Mouse (Mus musculus) right cerebral cortex, postnatal 25 days (tissue): ENCODE data around the gene Macf1.

ENCODE experiments used
- DNase-seq: peaks from one replicate; pipeline ENCODE4 v3.0.0; 2022

The Macf1 gene

DNA sequence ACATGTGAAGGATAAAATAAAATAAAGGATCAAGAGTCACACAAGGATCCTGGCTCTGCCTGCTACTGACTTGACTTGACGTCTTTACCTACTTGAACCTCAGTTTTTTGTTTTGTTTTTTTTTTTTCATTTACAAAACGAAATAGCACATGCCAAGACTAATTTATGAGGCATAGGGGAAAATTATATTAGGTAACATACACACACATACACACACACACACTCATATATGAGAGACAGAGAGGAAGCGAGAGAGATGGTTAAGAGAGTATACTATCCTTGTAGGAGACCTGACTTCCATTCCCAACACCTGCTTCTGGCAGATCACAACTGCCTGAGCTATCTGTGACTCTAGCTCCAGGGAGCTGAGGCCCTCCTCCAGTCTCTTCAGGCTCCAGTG, at the start of gene Macf1:
Gene Macf1, minus strand, starts transcription at position 101 of the 400 bp plus-strand sequence.
- no peak for DNase-seq

DNA sequence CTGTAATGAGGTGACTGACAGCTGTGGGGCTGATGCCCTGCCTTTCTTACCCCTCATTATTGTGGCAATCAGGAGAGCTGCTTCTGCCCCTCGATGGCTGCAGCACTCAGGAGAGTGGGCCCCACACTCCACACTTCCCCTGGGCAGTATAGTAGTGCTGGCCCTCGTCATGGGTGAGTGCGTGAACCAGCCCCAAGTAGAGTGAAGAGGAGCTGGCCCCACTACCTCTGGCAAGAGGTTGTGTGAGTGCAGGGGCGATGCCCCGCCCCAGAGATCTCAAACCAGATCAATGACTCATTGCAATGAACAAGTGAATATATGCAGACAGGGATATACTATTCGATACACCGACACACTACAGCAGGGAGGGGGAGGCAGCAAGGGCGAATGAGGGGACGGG, 49.4 kb upstream of the Macf1 start:
- no peak for DNase-seq

DNA sequence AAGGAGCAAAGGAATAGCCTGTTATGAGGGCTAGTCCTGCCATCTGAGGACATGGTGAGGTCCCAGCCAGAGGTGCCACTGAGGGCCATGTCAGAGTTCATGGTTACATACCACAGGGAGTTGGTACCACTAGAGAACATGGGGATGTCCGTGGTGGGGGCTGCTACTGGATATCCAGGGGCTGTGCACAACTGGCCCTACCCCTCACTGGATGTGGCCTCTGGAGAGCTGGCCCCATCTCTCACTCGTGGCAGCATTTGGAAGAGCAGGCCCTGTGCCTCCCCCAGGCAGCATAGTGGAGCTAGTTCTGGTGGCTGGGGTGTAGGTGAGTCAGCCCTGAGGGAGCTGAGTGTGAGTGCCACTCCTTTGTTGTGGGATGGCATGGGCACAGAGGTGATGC, 48.8 kb upstream of the Macf1 start:
- no peak for DNase-seq

DNA sequence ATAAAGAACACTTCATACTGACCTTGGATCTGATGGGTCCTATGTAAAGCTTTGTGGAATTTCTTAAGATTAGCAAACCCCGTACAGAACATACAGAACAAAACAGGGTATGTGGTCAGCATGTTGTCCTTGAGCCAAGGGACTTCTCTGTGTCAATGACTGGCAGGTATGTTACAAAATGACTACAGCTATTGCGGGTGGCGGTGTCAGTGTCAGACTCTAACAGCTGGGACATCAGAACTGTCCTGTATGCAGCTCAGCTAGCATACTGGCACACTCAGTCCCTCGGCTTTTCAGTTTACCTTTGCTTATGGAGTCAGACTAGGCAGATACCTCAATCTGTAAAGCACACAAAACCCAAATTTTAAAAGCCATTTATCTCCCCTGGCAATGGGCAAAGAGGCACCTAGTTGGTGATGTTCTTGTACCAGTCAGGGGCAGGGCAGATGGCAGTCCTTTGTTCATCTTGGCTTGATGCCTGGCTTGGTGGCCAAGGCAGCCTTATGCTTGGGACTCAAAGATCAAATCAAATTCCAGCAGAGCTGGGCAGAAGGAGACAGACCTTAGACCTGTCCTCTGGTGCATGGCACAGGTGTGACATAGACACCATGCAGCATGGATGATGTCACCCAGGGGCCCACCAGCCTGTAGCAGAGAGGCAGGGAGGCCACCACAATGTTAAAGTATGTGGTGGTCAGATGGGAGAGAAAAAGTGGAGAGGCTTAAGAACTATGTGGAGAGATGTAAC, 48.2 kb upstream of the Macf1 start:
- no peak for DNase-seq

DNA sequence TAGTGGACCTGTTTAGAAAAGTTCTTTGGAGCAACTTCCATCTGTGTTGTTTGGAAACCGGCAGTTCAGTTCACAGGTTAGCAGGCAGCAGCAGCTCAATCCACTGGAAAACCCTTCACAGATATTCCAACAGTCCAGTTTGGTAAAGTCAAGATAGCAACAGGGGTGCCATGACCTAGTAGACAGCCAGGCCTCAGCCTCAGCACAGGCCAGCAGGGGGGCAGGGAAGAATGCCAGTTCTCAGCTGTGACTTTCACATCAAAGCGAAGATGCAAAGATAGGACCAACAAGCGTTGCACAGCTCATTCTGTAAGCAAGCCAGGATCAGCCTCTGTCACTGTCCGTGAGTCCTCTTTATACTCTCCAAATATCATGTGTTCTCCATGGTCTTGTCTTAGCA, 37.6 kb upstream of the Macf1 start:
- DNase-seq, result no peak

DNA sequence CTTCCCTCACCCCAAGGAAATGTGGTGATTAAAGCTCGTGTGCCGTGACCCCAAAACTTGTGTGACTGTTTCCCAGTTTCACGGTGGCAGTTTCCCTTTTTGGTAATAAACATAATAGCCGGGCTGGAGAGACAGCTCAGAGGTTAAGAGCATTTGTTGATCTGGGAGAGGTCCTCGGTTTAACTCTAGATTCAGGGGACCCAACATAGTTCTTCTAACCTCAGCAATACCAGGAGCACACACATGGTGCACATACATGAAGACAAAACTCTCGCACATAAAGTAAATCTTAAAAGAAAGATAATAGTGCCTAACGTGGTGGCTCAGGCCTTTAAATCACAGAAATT, 34.2 kb upstream of the Macf1 start:
- no peak for DNase-seq

- DNase-seq, result peak; percentile 95
Observed at GRCm38 (mm10) chr4:123717574-123718433, 33.6 kb upstream of the Macf1 start, which contains the start of gene Ndufs5. Gene Ndufs5 (minus strand): TSS chr4:123718202.

DNA sequence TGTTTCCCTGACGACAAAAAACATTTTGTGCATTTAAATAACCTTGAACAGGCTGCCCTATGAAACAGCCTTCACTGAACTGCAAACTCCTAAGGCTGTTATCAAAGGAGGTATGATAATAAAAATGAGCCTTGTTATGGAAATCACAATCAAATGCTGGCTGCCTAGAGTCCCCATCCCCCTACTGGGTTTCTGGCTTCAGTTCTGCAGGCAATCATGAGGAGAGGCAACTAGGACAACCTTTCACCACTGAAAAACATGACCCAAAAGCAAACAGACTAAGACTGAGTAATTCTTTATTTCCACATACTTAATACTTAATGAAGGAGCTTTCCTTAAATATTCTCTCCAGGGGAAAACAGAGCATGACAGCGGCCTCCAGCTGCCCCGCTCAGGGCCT, 28.3 kb upstream of the Macf1 start:
- DNase-seq, result no peak

DNA sequence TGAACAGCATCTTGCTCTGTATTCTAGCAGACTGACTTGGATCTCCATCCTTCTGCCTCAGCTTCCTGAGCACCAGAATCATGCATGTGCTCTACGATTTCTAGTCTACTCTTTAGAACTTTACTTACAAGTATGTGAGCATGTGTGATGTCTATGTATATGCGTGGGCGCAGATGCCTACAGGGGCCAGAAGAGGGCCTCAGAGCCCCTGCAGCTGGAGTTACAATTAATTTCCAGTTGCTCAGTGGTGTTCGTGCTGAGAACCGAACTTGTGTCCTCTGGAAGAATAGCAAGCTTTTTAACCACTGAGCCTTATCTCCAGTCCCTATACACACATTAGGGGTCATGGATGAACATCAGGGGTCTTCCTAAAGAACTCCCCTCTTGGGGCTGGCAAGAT, 23.2 kb upstream of the Macf1 start:
- no peak for DNase-seq

DNA sequence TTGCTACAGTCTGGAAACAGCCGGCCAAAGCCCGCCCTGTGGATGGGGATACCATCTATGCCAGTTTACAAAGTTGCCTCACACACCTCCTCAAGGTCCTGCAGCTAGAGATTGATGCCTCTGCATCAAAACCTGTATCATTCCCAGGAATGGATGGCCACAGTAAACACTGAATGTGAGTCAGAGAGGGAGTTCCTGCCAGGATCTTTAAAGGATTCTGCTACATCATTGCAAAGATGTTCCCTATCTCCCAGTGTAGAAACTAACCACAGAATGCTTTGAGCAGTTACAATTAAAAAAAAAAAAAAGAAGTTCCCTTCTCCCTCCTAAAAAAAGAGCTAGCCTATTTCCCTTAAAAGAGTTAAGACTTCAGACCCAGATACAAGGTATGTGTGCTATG, 21.2 kb upstream of the Macf1 start:
- no peak for DNase-seq

GRCm38 (mm10) chr4:123693384-123693783, 9.2 kb upstream of the Macf1 start:
- DNase-seq, result no peak

DNA sequence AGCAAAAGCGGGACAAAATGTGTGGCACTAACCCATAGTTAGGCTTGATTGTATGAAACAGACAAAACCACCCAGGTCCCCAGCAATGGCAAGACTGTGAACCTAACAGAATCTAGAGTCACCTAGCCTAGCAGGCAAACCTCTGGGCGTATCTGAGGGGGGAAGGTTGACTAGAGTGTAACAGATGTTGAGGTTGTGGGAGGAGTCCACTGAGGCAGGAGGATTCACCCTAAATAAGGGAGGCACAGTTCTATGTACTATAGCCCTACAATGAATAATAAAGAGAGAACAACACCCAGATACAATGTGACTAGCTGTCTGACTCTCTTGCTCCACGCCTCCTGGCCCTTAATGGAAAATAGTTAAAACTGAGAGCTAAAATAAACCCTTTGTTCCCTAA, 7.9 kb upstream of the Macf1 start:
- DNase-seq, result no peak

DNA sequence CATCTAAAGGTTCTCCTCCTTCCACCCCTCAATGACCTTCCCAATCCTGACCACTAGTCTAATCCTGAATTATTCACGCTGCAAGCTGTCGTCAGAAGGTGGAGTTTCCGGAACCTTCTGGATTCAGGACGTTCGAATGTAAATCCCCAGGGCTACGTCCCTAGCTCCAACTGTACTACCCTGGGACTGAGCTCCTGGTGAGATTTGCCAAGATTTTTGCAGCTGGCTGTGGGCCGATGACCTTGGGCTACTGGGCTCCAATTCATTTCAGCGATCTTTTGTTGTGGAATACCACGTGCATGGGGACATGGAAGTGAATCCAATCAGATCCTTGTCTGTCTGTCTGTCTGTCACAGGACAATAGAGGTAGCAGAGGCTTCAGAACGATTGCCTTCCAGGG, 6.2 kb upstream of the Macf1 start:
- DNase-seq, result no peak

- peak; percentile 67 for DNase-seq
Observed at GRCm38 (mm10) chr4:123687025-123687781, 3.0 kb upstream of the Macf1 start.

GRCm38 (mm10) chr4:123686368-123687024, 2.3 kb upstream of the Macf1 start:
- no peak for DNase-seq

- no peak for DNase-seq
Observed at GRCm38 (mm10) chr4:123685506-123686242, 1.5 kb upstream of the Macf1 start.

GRCm38 (mm10) chr4:123685046-123685445, 886 bp upstream of the Macf1 start:
- no peak for DNase-seq

GRCm38 (mm10) chr4:123682291-123682690, 1.9 kb downstream of the Macf1 start:
- DNase-seq, result no peak

DNA sequence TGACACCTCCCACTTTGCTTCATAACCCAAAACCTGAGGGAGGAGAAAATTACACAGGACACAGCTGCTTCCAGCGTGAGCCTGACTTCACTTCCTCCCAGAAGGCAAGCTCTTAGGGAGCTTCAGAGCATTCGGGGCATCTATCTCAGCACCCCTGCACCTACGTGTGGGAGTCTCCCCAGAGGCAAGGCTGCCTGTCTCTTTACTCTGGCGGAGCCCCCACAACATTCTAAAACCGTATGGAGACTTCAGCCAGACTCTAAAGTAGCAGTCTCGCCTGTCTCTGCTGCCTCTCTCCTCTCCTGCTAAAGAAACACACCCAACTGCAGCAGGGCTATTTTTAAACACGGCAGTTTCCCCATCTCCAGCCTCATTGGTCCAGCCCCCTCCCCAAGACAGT, 3.2 kb downstream of the Macf1 start:
- DNase-seq, result peak; percentile 66

- peak; percentile 59 for DNase-seq
Observed at GRCm38 (mm10) chr4:123677060-123677804, 6.9 kb downstream of the Macf1 start.

GRCm38 (mm10) chr4:123670598-123670997, 13.6 kb downstream of the Macf1 start:
- DNase-seq, result no peak

- DNase-seq, result no peak
Observed at GRCm38 (mm10) chr4:123669696-123670095, 14.5 kb downstream of the Macf1 start.
